Mouse (Mus musculus) intestine, embryonic 14.5 days (tissue): ENCODE measurements around the gene Hoxd12. TPM values are rescaled to one million over a fixed set of nuclear protein-coding genes. Genes with fewer than 3 reads are reported as not detected.

ENCODE experiments used
- ATAC-seq: fragments of 200-750 bp; cut with Nextera tagmentation; replicated peaks from 2 replicates; pipeline ENCODE4 v1.8.0; 2017; ENCODE audit warnings: low read depth, moderate number of reproducible peaks, moderate TSS enrichment, moderate library complexity; ENCODE audit not compliant: low FRiP score, low TSS enrichment
- DNase-seq: peaks from one replicate; pipeline ENCODE4 v3.0.0-alpha.2; 2018; ENCODE audit warnings: low spot score
- H3K27ac ChIP-seq: fragments of 300-500 bp; sonication (generic); 2 replicates; pipeline ENCODE4 v1.5.1; 2014; ENCODE audit warnings: low read depth, mild to moderate bottlenecking, control low read depth
- H3K27me3 ChIP-seq: fragments of 300-500 bp; sonication (generic); replicated peaks from 2 replicates; pipeline ENCODE4 v1.6.1; 2014; ENCODE audit warnings: low read length, control low read depth; ENCODE audit not compliant: control insufficient read depth, insufficient read depth
- H3K36me3 ChIP-seq: fragments of 300-500 bp; sonication (generic); 2 replicates; pipeline ENCODE4 v1.6.1; 2014; ENCODE audit warnings: low read length, control low read depth; ENCODE audit not compliant: control insufficient read depth, insufficient read depth
- H3K4me1 ChIP-seq: fragments of 300-500 bp; sonication (generic); replicated peaks from 2 replicates; pipeline ENCODE4 v1.6.1; 2014; ENCODE audit warnings: low read length, control low read depth, mixed read lengths; ENCODE audit not compliant: control insufficient read depth, insufficient read depth
- H3K4me2 ChIP-seq: fragments of 300-500 bp; sonication (generic); 2 replicates; pipeline ENCODE4 v1.6.1; 2014; ENCODE audit warnings: low read length
- H3K4me3 ChIP-seq: fragments of 300-500 bp; sonication (generic); 2 replicates; pipeline ENCODE4 v1.5.1; 2014; ENCODE audit warnings: low read depth, low read length, control low read depth, mixed read lengths
- H3K9ac ChIP-seq: fragments of 300-500 bp; sonication (generic); 2 replicates; pipeline ENCODE4 v1.6.1; 2014; ENCODE audit warnings: mild to moderate bottlenecking, low read length
- H3K9me3 ChIP-seq: fragments of 300-500 bp; sonication (generic); 2 replicates; pipeline ENCODE4 v1.6.1; 2016; ENCODE audit warnings: low read length, control low read depth; ENCODE audit not compliant: control insufficient read depth
- WGBS: fragments of 180-500 bp; shearing (Covaris S2); extraction: QIAGEN DNeasy Blood & Tissue Kit; methylation state at CpG from one replicate; pipeline ENCODE4 v1.1.7; 2014; 5-methylcytosine and 5-hydroxymethylcytosine counted together
- microRNA counts: library from miRNA; unstranded; fragments of <30 nt; microRNA quantifications from one replicate; lab custom pipeline; 2016
- microRNA-seq: library from miRNA; unstranded; fragments of <30 nt; microRNA quantifications from one replicate; pipeline ENCODE4, GENCODE M21; 2016
- polyA plus RNA-seq: library from polyadenylated mRNA; unstranded; fragments of >200 nt; fragmentation: Nextera tagmentation; extraction: Ambion mirVana; gene quantifications from 2 replicates; pipeline ENCODE4 v1.2.1, GENCODE M21; 2014

The Hoxd12 gene
- polyA plus RNA-seq, 1 experiment from 2014 or later: 0.34 TPM

- ATAC-seq (no peak), DNase-seq (peak; percentile 62)
- Histone ChIP-seq H3K36me3 (no peaks in the 10 kb centered on the region), H3K27ac (no peak overlapping the region), H3K4me1 (peaks cover 19% of the 10 kb centered on the region), H3K4me2 (peak overlapping the region; percentile 26), H3K4me3 (0 out of 2 replicates have a peak overlapping the region, but pooled peaks have one; percentile 2), H3K9ac (no peak overlapping the region), H3K9me3 (no peaks in the 10 kb centered on the region), H3K27me3 (peaks cover 83% of the 10 kb centered on the region)
- WGBS: 16% methylated on average over 6 of the region's 6 CpGs
These were observed 47.1 kb downstream of the Hoxd12 start for GRCm38 (mm10) chr2:74721882-74722281.

GRCm38 (mm10) chr2:74722949-74723348 lies 48.1 kb downstream of the Hoxd12 start:
- no peak overlapping the region for H3K9ac ChIP-seq
- peak overlapping the region; percentile 26; the same call in 1 of the 2 replicates for H3K4me2 ChIP-seq

GRCm38 (mm10) chr2:74724244-74725015 lies 49.6 kb downstream of the Hoxd12 start:
- Histone ChIP-seq H3K36me3 (no peaks in the 10 kb centered on the region), H3K9ac (no peak overlapping the region), H3K27me3 (peaks cover 95% of the 10 kb centered on the region), H3K4me2 (no peak overlapping the region), H3K9me3 (no peaks in the 10 kb centered on the region), H3K4me1 (peaks cover 25% of the 10 kb centered on the region), H3K4me3 (no peak overlapping the region), H3K27ac (no peak overlapping the region)
- WGBS: 56% methylated on average over 7 of the region's 7 CpGs
- peak; percentile 71 for DNase-seq
- no peak for ATAC-seq

More at GRCm38 (mm10) chr2:74722949-74723348, 48.1 kb downstream of the Hoxd12 start:
- no peaks in the 10 kb centered on the region for H3K9me3 ChIP-seq
- no peaks in the 10 kb centered on the region for H3K36me3 ChIP-seq
- ATAC-seq (no peak), DNase-seq (no peak)
- 47% methylated on average over 8 of the region's 8 CpGs for WGBS
- H3K27me3 ChIP-seq: peaks cover 86% of the 10 kb centered on the region
- H3K27ac ChIP-seq: no peak overlapping the region
- no peak overlapping the region for H3K4me3 ChIP-seq
- peaks cover 25% of the 10 kb centered on the region for H3K4me1 ChIP-seq

- Histone ChIP-seq H3K9ac (no peak overlapping the region), H3K4me2 (0 out of 2 replicates have a peak overlapping the region, but pooled peaks have one; percentile 2), H3K27ac (no peak overlapping the region), H3K9me3 (no peaks in the 10 kb centered on the region), H3K27me3 (peaks cover 95% of the 10 kb centered on the region), H3K36me3 (no peaks in the 10 kb centered on the region), H3K4me1 (peaks cover 25% of the 10 kb centered on the region), H3K4me3 (no peak overlapping the region)
- DNase-seq: no peak
- no peak for ATAC-seq
- 39% methylated on average over 17 of the region's 17 CpGs for WGBS
These were observed 50.4 kb downstream of the Hoxd12 start for GRCm38 (mm10) chr2:74725171-74725570.

- Histone ChIP-seq H3K9ac (peak within 1 kb of the TSS; percentile 41), H3K27ac (peak within 1 kb of the TSS; percentile 67), H3K36me3 (no peaks in the 10 kb centered on the region), H3K27me3 (peaks cover 96% of the 10 kb centered on the region), H3K9me3 (no peaks in the 10 kb centered on the region), H3K4me2 (peak within 1 kb of the TSS; percentile 51), H3K4me1 (peaks cover 19% of the 10 kb centered on the region), H3K4me3 (peak within 1 kb of the TSS; percentile 33)
- ATAC-seq (no peak), DNase-seq (peak; percentile 57)
- WGBS: 60% methylated on average over 5 of the region's 5 CpGs
These were observed 51.7 kb downstream of the Hoxd12 start, which contains the start of gene Gm28230 for GRCm38 (mm10) chr2:74726551-74726950. Gene Gm28230, plus strand, starts transcription at chr2:74726728.

- no peaks in the 10 kb centered on the region for H3K36me3 ChIP-seq
- peak overlapping the region; percentile 67 for H3K27ac ChIP-seq
- peaks cover 95% of the 10 kb centered on the region for H3K27me3 ChIP-seq
- ATAC-seq: no peak
- H3K9me3 ChIP-seq: no peaks in the 10 kb centered on the region
- WGBS: 16% methylated on average over 43 of the region's 43 CpGs
- H3K9ac ChIP-seq: peak overlapping the region; percentile 41
- H3K4me3 ChIP-seq: peak overlapping the region; percentile 33
- H3K4me2 ChIP-seq: peak overlapping the region; percentile 51
- peaks cover 19% of the 10 kb centered on the region for H3K4me1 ChIP-seq
- DNase-seq: no peak
These were observed 52.3 kb downstream of the Hoxd12 start for GRCm38 (mm10) chr2:74726973-74727639.

MicroRNA genes within 50 kb of the gene (microRNA counts, 519-probe panel; counts per million panel counts)
- 4,849 counts per million, percentile 82 among the panel's probes with 10 or more counts for microRNA mmu-miR-10b (lab: Ali Mortazavi, UCI)

Small RNA genes lying within 50 kb of the gene (microRNA-seq; reads per million reads assigned to microRNA genes)
- gene Gm44463 (not detected), gene Mir10b (50,239 reads per million, percentile 100 among the genes with 10 or more reads in this experiment)

Other genes with a start within 250 kb of the Hoxd12 start
- 22.5 and 23.7 TPM in 2 replicates for gene Lnpk, start 95.6 kb upstream of the Hoxd12 start, polyA plus RNA-seq
- not detected in 2 replicates for gene Evx2, start 15.5 kb upstream of the Hoxd12 start, polyA plus RNA-seq
- not detected in 2 replicates for gene Hoxd13, start 6.7 kb upstream of the Hoxd12 start, polyA plus RNA-seq
- 3.6 and 4.2 TPM in 2 replicates for gene Hoxd11, start 4.5 kb downstream of the Hoxd12 start, polyA plus RNA-seq
- gene Hoxd10, start 16.9 kb downstream of the Hoxd12 start, polyA plus RNA-seq: 7.8 and 13.7 TPM in 2 replicates
- 3.9 and 6.8 TPM in 2 replicates for gene Hoxd9, start 22.7 kb downstream of the Hoxd12 start, polyA plus RNA-seq
- gene Hoxd8, start 29.6 kb downstream of the Hoxd12 start, polyA plus RNA-seq: 6.1 and 8.4 TPM in 2 replicates
- 27.6 and 27.8 TPM in 2 replicates for gene Hoxd3, start 36.9 kb downstream of the Hoxd12 start, polyA plus RNA-seq
- 1.6 and 2.9 TPM in 2 replicates for gene Hoxd4, start 36.9 kb downstream of the Hoxd12 start, polyA plus RNA-seq
- 0.38 and 0.66 TPM in 2 replicates for gene Gm28230, start 51.7 kb downstream of the Hoxd12 start, polyA plus RNA-seq
- gene Hoxd1, start 88.0 kb downstream of the Hoxd12 start, polyA plus RNA-seq: 0.62 TPM in 1 of 2 replicates, not detected in the other
- gene Mtx2, start 150.8 kb downstream of the Hoxd12 start, polyA plus RNA-seq: 124 and 126 TPM in 2 replicates